Mouse (Mus musculus): ENCODE measurements around the gene Tcf12.

GRCm38 (mm10) chr9:71836366-71836765, 275.3 kb downstream of the Tcf12 start:
- TF ChIP-seq CTCF (IDR thresholded peaks at IDR 0.05; ENCODE audit: extremely low read depth, insufficient read depth, insufficient read length, insufficient replicate concordance) = no peak
- TF ChIP-seq POLR2A (IDR thresholded peaks at IDR 0.05; ENCODE audit: low read depth, low read length) = no peak

Measured in spleen, adult 2 months (tissue).